Mouse (Mus musculus) stomach, embryonic 15.5 days (tissue): Measurements from ENCODE around the gene Alg6. TPM values are rescaled to one million over a fixed set of nuclear protein-coding genes. Genes with fewer than 3 reads are reported as not detected.

Experiments
- ATAC-seq: fragments of 200-750 bp; cut with Nextera tagmentation; 2 replicates; pipeline ENCODE4 v1.8.0; 2017; ENCODE audit warnings: low read depth, moderate number of reproducible peaks, moderate TSS enrichment; ENCODE audit not compliant: insufficient read depth, low FRiP score
- H3K27ac ChIP-seq: fragments of 300-500 bp; sonication (generic); 2 replicates; pipeline ENCODE4 v1.5.1; 2015; ENCODE audit warnings: mild to moderate bottlenecking, inconsistent platforms
- H3K27me3 ChIP-seq: fragments of 300-500 bp; sonication (generic); replicated peaks from 2 replicates; pipeline ENCODE4 v1.6.1; 2015; ENCODE audit warnings: inconsistent platforms
- H3K36me3 ChIP-seq: fragments of 300-500 bp; sonication (generic); 2 replicates; pipeline ENCODE4 v1.6.1; 2015; ENCODE audit warnings: inconsistent platforms
- H3K4me1 ChIP-seq: fragments of 300-500 bp; sonication (generic); 2 replicates; pipeline ENCODE4 v1.6.1; 2015; ENCODE audit warnings: inconsistent platforms
- H3K4me2 ChIP-seq: fragments of 300-500 bp; sonication (generic); 2 replicates; pipeline ENCODE4 v1.6.1; 2015; ENCODE audit warnings: mild to moderate bottlenecking, inconsistent platforms
- H3K4me3 ChIP-seq: fragments of 300-500 bp; sonication (generic); replicated peaks from 2 replicates; pipeline ENCODE4 v1.5.1; 2015; ENCODE audit warnings: inconsistent platforms
- H3K9ac ChIP-seq: fragments of 300-500 bp; sonication (generic); 2 replicates; pipeline ENCODE4 v1.6.1; 2015; ENCODE audit warnings: inconsistent platforms
- H3K9me3 ChIP-seq: fragments of 300-500 bp; sonication (generic); 2 replicates; pipeline ENCODE4 v1.6.1; 2016; ENCODE audit warnings: inconsistent platforms
- WGBS: fragments of 180-500 bp; shearing (Covaris S2); methylation state at CpG from one replicate; pipeline ENCODE4 v1.1.7; 2015; 5-methylcytosine and 5-hydroxymethylcytosine counted together
- polyA plus RNA-seq: library from polyadenylated mRNA; unstranded; fragments of >200 nt; fragmentation: Nextera tagmentation; extraction: Ambion mirVana; gene quantifications from 2 replicates; pipeline ENCODE4 v1.2.1, GENCODE M21; 2015

The Alg6 gene
- polyA plus RNA-seq, 1 experiment from 2014 or later: 19.3 TPM

DNA sequence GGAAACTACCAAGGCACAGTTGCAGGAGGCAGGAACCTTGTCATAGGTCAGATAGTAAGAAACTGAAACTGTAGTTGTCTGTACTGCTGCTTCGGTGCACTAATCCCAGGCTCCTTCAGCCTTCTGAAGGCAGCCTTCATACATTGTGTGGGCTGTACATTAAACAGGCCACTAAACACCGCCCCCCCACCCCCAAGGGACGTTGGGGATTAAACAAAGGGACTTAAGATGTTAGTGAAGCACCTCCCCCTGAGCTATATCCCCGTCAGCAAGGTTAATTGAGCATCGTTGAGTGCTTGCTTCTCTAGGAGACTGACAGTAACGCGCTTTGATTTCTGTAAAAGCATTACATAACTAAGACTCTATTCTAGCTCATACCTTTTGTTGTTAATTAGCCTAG, 24.4 kb downstream of the Alg6 start:
- WGBS: 68% methylated on average over 7 of the region's 7 CpGs
- H3K4me2 ChIP-seq: no peak overlapping the region
- no peak overlapping the region for H3K4me3 ChIP-seq
- H3K9ac ChIP-seq: no peak overlapping the region
- no peaks in the 10 kb centered on the region for H3K4me1 ChIP-seq
- H3K36me3 ChIP-seq: no peaks in the 10 kb centered on the region
- no peaks in the 10 kb centered on the region for H3K27me3 ChIP-seq
- ATAC-seq: no peak
- H3K9me3 ChIP-seq: no peaks in the 10 kb centered on the region
- no peak overlapping the region for H3K27ac ChIP-seq

- H3K9ac ChIP-seq: no peak overlapping the region
- no peak overlapping the region for H3K27ac ChIP-seq
- no peaks in the 10 kb centered on the region for H3K9me3 ChIP-seq
- peaks cover 5% of the 10 kb centered on the region; the same call in 1 of the 2 replicates for H3K36me3 ChIP-seq
- H3K4me3 ChIP-seq: no peak overlapping the region
- 84% methylated on average over 5 of the region's 5 CpGs for WGBS
- no peak overlapping the region for H3K4me2 ChIP-seq
- no peak for ATAC-seq
- no peaks in the 10 kb centered on the region for H3K27me3 ChIP-seq
- no peaks in the 10 kb centered on the region for H3K4me1 ChIP-seq
Measured at GRCm38 (mm10) chr4:99752426-99752825, 37.0 kb downstream of the Alg6 start.

DNA sequence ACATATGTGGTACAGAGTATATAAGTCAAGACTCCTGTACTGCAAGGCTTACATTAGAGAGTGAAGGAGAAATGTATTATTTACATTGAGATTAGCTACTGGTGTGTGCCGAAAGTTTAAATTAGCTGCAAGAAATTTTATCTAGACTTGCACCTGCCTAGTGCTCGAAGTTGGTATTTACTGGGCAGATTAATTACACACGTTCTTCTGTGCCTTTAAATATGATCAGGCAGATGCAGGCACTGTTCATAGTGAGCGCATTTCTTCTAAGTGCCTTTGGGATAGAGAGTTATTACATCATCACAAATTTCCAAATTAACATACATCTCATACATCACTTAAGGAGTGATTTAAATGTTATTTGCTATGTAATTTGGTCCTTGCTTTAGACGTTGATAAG, 50.8 kb downstream of the Alg6 start:
- H3K9ac ChIP-seq: no peak overlapping the region
- WGBS: 54% methylated on average over 5 of the region's 5 CpGs
- H3K27me3 ChIP-seq: no peaks in the 10 kb centered on the region
- H3K4me2 ChIP-seq: no peak overlapping the region
- H3K4me1 ChIP-seq: no peaks in the 10 kb centered on the region
- no peak for ATAC-seq
- H3K36me3 ChIP-seq: no peaks in the 10 kb centered on the region
- no peak overlapping the region for H3K4me3 ChIP-seq
- no peaks in the 10 kb centered on the region for H3K9me3 ChIP-seq
- no peak overlapping the region for H3K27ac ChIP-seq

DNA sequence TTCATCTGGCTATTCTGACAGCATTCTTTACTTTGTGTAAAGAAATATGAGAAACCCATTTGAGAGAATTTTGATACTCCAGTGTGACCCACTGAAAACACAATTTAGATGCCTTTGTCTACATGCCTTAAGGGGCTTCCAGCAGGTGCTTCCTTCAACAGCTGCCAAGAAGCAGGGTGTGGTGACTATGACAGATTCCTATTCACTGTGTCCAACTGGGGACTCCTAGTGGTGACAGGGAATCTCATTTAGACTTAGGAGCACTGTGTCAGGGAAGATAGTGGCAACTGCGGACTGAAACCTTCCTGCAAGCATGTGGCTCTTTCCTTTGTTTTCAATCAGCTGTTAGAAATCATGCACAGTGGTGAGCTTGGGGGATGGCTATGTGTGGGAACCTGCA, 51.3 kb downstream of the Alg6 start:
- Histone ChIP-seq H3K9me3 (no peaks in the 10 kb centered on the region), H3K27me3 (no peaks in the 10 kb centered on the region), H3K4me3 (no peak overlapping the region), H3K36me3 (no peaks in the 10 kb centered on the region), H3K4me2 (no peak overlapping the region), H3K27ac (no peak overlapping the region), H3K9ac (no peak overlapping the region), H3K4me1 (no peaks in the 10 kb centered on the region)
- no peak for ATAC-seq
- 59% methylated on average over 1 of the region's 1 CpGs for WGBS

DNA sequence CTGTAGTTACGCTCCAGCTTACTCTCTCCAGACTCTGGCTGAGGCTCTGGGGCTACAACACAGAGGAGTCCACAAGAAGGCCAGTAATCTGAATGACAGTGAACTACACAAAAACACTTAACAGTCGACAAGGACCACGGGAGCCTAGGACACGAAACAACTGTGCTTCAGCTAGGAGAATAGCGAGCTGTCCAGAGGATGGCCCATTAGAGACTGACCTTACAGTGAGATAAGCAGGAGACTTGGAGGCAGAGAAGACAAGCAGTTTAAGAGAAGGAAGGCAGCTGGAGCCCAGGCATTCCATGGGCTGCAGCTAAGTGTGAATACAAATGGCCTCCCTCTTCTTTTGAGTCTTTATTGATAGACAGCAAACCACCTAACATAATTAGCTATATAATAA, 55.1 kb downstream of the Alg6 start:
- WGBS: 78% methylated on average over 5 of the region's 5 CpGs
- no peak for ATAC-seq
- Histone ChIP-seq H3K4me3 (no peak overlapping the region), H3K27me3 (no peaks in the 10 kb centered on the region), H3K4me2 (no peak overlapping the region), H3K4me1 (no peaks in the 10 kb centered on the region), H3K9me3 (no peaks in the 10 kb centered on the region), H3K9ac (no peak overlapping the region), H3K27ac (no peak overlapping the region), H3K36me3 (no peaks in the 10 kb centered on the region)

DNA sequence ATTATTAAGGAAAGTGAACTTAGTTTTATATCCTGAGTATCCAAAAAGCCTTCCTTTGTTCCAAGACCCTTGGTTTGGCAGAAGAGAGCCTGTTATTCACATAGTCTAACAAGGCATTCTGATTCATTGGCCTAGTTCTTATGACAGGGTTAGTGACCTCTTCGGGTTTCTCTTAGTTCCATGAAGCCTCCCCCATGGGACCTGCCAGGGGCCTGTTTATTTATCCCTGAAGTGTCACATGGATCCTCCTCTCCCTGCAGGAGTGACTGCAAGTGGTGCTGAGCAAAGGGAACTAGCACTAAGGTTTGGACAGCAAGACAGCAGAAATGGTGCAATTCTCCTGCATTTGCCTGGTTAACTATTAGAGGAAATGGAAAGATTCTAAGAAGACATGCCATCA, 57.6 kb downstream of the Alg6 start:
- H3K27me3 ChIP-seq: no peaks in the 10 kb centered on the region
- H3K4me3 ChIP-seq: no peak overlapping the region
- H3K27ac ChIP-seq: no peak overlapping the region
- no peaks in the 10 kb centered on the region for H3K9me3 ChIP-seq
- ATAC-seq: no peak
- no peaks in the 10 kb centered on the region for H3K4me1 ChIP-seq
- H3K36me3 ChIP-seq: no peaks in the 10 kb centered on the region
- WGBS: 43% methylated on average over 1 of the region's 1 CpGs
- no peak overlapping the region for H3K9ac ChIP-seq
- no peak overlapping the region for H3K4me2 ChIP-seq

DNA sequence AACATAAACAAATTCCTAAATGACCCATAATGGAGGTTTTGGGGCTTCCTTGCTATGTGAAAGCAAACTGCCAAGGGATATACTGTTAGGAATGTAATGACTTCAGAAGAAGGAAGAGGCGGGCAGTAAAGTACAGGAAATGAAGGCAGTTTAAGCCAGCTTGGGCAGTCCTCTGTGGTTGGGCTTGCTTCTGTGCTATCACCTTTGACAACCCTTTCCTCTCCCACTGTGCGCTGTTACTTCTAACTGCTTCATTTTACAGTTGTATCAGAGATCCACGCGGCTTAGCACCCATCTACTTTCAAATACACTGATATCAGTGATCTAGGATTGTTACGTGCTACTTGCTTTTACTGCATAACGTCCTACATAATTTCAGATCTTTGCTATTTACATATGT, 76.9 kb downstream of the Alg6 start:
- Histone ChIP-seq H3K27ac (no peak overlapping the region), H3K9me3 (no peaks in the 10 kb centered on the region), H3K27me3 (no peaks in the 10 kb centered on the region), H3K36me3 (no peaks in the 10 kb centered on the region), H3K4me3 (no peak overlapping the region), H3K4me2 (no peak overlapping the region), H3K4me1 (no peaks in the 10 kb centered on the region), H3K9ac (no peak overlapping the region)
- ATAC-seq: no peak
- 89% methylated on average over 6 of the region's 6 CpGs for WGBS

Other genes starting within 250 kb of the Alg6 start
- 1.4 TPM in 2 replicates for gene Foxd3, start 59.4 kb upstream of the Alg6 start, polyA plus RNA-seq
- gene Efcab7, start 113.5 kb downstream of the Alg6 start, polyA plus RNA-seq: 15.8 and 18.6 TPM in 2 replicates
- gene Pgm1, start 213.8 kb downstream of the Alg6 start, polyA plus RNA-seq: 110 and 116 TPM in 2 replicates
- 37.3 and 41.3 TPM in 2 replicates for gene Itgb3bp, start 214.1 kb downstream of the Alg6 start, polyA plus RNA-seq